Mouse (Mus musculus) olfactory bulb, adult 2 months (tissue): ENCODE results near the gene Gm26602.

Experiments used
- CTCF ChIP-seq: fragments of 200-500 bp; IDR thresholded peaks from 2 replicates; pipeline ENCODE4 v1.5.1; 2012; ENCODE audit warnings: low read depth, mild to moderate bottlenecking, low read length, moderate library complexity; ENCODE audit not compliant: insufficient read depth
- POLR2A ChIP-seq: fragments of 200-500 bp; IDR thresholded peaks from 2 replicates; pipeline ENCODE4 v1.6.1; 2012; ENCODE audit warnings: mild to moderate bottlenecking, low read depth, low read length, moderate library complexity; ENCODE audit not compliant: insufficient read depth

GRCm38 (mm10) chr10:79881981-79882380 lies 28.7 kb upstream of the Gm26602 start:
- TF ChIP-seq CTCF = no peak
- TF ChIP-seq POLR2A = no peak
